8 mouse cellular contexts compared by ENCODE assay signal in the genomic region with DNA sequence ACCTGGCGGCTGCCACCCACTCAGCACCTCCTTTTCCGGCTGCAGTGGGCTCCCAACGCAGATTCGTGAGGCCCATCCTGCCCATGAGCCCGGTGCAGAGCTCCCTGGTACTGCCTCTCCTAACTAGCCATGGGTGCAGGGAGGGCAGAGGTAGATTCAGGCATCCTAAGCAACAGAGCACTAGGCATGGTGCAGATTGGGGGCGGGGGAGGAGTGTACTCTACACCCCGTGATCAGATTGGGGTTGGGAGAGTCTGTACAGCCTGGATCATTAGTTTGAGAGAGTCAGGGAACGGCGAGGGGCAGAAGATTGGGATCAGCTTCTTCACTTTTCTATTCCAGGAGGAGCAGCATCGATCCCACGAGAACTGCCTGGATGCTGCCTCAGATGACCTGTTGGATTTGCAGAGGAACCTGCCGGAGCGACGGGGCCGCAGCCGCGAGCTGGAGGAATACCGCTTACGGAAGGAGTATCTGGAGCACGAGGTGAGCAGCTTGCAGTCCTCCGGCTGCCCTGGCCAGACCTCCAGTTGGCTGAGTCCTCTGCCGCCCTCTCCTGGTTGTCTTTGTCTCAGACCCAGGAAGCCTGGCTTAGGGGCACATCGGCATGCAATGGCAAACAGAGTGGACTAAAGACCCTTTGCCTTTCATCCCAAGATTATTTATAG. TPM values are rescaled to one million over a fixed set of nuclear protein-coding genes. Genes with fewer than 3 reads are reported as not detected.
A peak's percentile ranks its signal among the peaks of the same experiment; 100 is the strongest.
DNase-seq lines count a peak whose midpoint lies in the region; ATAC-seq and TF ChIP-seq lines count a peak whose summit lies in the region.

No protein-coding gene starts in this region.

- H3K9me3 ChIP-seq in intestine, embryonic 15.5 days = no peaks in the 10 kb centered on the region
- H3K9me3 ChIP-seq in limb, embryonic 15.5 days = no peaks in the 10 kb centered on the region
- H3K9me3 ChIP-seq in midbrain, embryonic 16.5 days (replicated peaks; ENCODE audit: control insufficient read depth, low read length, poor library complexity, severe bottlenecking) = no peaks in the 10 kb centered on the region

- 0 out of 2 replicates have a peak overlapping the region, but pooled peaks have one; percentile 10 for H3K9ac ChIP-seq in intestine, embryonic 15.5 days
- H3K9ac ChIP-seq in limb, embryonic 15.5 days = no peak overlapping the region
- H3K9ac ChIP-seq in midbrain, embryonic 16.5 days (ENCODE audit: low read depth, low read length) = peak overlapping the region; percentile 55

- no peak for TF ChIP-seq POLR2A in cortical plate, adult 2 months (IDR thresholded peaks at IDR 0.05; ENCODE audit: extremely low read depth, insufficient read depth, low read length)

- peak overlapping the region; percentile 60 for H3K4me2 ChIP-seq in intestine, embryonic 15.5 days (replicated peaks)
- peak overlapping the region; percentile 50 for H3K4me2 ChIP-seq in limb, embryonic 15.5 days
- peak overlapping the region; percentile 63 for H3K4me2 ChIP-seq in midbrain, embryonic 16.5 days (ENCODE audit: low read length)

- WGBS in intestine, embryonic 15.5 days = 15% methylated on average over 23 of the region's 23 CpGs
- 12% methylated on average over 23 of the region's 23 CpGs for WGBS in limb, embryonic 15.5 days
- 10% methylated on average over 23 of the region's 23 CpGs for WGBS in midbrain, embryonic 16.5 days

- TF ChIP-seq CTCF in cortical plate, adult 2 months (IDR thresholded peaks at IDR 0.05; ENCODE audit: extremely low read depth, insufficient read depth, low read length) = peak; percentile 67

- ATAC-seq in intestine, embryonic 15.5 days = peak; percentile 86
- no peak for ATAC-seq in limb, embryonic 15.5 days (ENCODE audit: insufficient number of reproducible peaks, low FRiP score, low TSS enrichment, low read depth)
- ATAC-seq in midbrain, embryonic 16.5 days = peak; percentile 85

- H3K4me3 ChIP-seq in cortical plate, adult 2 months (ENCODE audit: insufficient read depth, low read length) = peak overlapping the region; percentile 7; the same call in 1 of the 2 replicates
- H3K4me3 ChIP-seq in intestine, embryonic 15.5 days (replicated peaks) = peak overlapping the region; percentile 20; the same call in 1 of the 2 replicates
- H3K4me3 ChIP-seq in limb, embryonic 15.5 days = peak overlapping the region; percentile 28
- H3K4me3 ChIP-seq in midbrain, embryonic 16.5 days (ENCODE audit: low read depth, low read length) = peak overlapping the region; percentile 30

- H3K4me1 ChIP-seq in cortical plate, adult 2 months (ENCODE audit: control insufficient read depth, insufficient read depth, low read length) = 0 out of 2 replicates have a peak, but pooled peaks cover 2% of the 10 kb centered on the region
- H3K4me1 ChIP-seq in intestine, embryonic 15.5 days (replicated peaks) = peaks cover 6% of the 10 kb centered on the region; the same call in 1 of the 2 replicates
- peaks cover 6% of the 10 kb centered on the region; the same call in 1 of the 2 replicates for H3K4me1 ChIP-seq in limb, embryonic 15.5 days
- peaks cover 5% of the 10 kb centered on the region for H3K4me1 ChIP-seq in midbrain, embryonic 16.5 days (ENCODE audit: control insufficient read depth, insufficient read depth, low read length)

- no peaks in the 10 kb centered on the region for H3K27me3 ChIP-seq in intestine, embryonic 15.5 days (replicated peaks)
- H3K27me3 ChIP-seq in limb, embryonic 15.5 days = no peaks in the 10 kb centered on the region
- no peaks in the 10 kb centered on the region; the same call in 1 of the 2 replicates for H3K27me3 ChIP-seq in midbrain, embryonic 16.5 days (ENCODE audit: control insufficient read depth, insufficient read depth, low read depth, low read length)

- intact Hi-C loops in heart, postnatal 25 days (cut with DNase I) = loop anchor here (1.0 to 5.0 kb wide), 3 partner anchors 48 to 352 kb away; no protein-coding TSS in a partner anchor

- peak; percentile 94 for DNase-seq in heart, adult 11 months
- DNase-seq in heart, postnatal 25 days (ENCODE audit: low spot score) = no peak
- DNase-seq in gastrocnemius, postnatal 4 days (ENCODE audit: low spot score in 2 of 2) = peak; percentile 44 to 78
- peak; percentile 48 to 77 for DNase-seq in spleen, adult 18-20 months

- H3K27ac ChIP-seq in cortical plate, adult 2 months (ENCODE audit: insufficient read depth, low read length) = no peak overlapping the region
- no peak overlapping the region for H3K27ac ChIP-seq in intestine, embryonic 15.5 days
- no peak overlapping the region for H3K27ac ChIP-seq in limb, embryonic 15.5 days
- no peak overlapping the region for H3K27ac ChIP-seq in midbrain, embryonic 16.5 days (ENCODE audit: low read length)

- H3K36me3 ChIP-seq in intestine, embryonic 15.5 days = no peaks in the 10 kb centered on the region
- H3K36me3 ChIP-seq in limb, embryonic 15.5 days = no peaks in the 10 kb centered on the region
- H3K36me3 ChIP-seq in midbrain, embryonic 16.5 days (ENCODE audit: control insufficient read depth, insufficient read depth, low read length) = no peaks in the 10 kb centered on the region

RNA-seq across cellular contexts. Expression of a gene that starts 38.1 kb away (rescaled TPM):
- 1 to 10 TPM; 1.1 to 1.2 TPM for total RNA-seq in heart, postnatal 25 days (2021)
- 0.70 and 0.73 TPM in 2 replicates for polyA plus RNA-seq in cortical plate, adult 2 months (2012; rRNA removed)
- 1 to 10 TPM; 1.7 to 2.4 TPM for total RNA-seq in gastrocnemius, postnatal 4 days (2021)
- polyA plus RNA-seq in intestine, embryonic 15.5 days (2015; fragmentation: Nextera tagmentation; extraction: Ambion mirVana) = 5.5 and 6.3 TPM in 2 replicates
- 8.2 and 8.4 TPM in 2 replicates for polyA plus RNA-seq in limb, embryonic 15.5 days (2015; fragmentation: Nextera tagmentation; extraction: Ambion mirVana)
- polyA plus RNA-seq in midbrain, embryonic 16.5 days (2015; fragmentation: Nextera tagmentation; extraction: Ambion mirVana) = 0.36 and 0.68 TPM in 2 replicates
